Mouse (Mus musculus): ENCODE results near the gene Tnfrsf12a.

Gene Tnfrsf12a

GRCm38 (mm10) chr17:23680336-23680735 lies 3.1 kb upstream of the Tnfrsf12a start:
- DNase-seq (ENCODE audit: low read depth), result peak; percentile 57

GRCm38 (mm10) chr17:23679127-23679835 lies 2.0 kb upstream of the Tnfrsf12a start, which contains the start of gene Cldn6:
Cldn6 (plus strand) TSS chr17:23679249.
- no peak for DNase-seq (ENCODE audit: low read depth)

GRCm38 (mm10) chr17:23676473-23677031 lies 716 bp downstream of the Tnfrsf12a start:
- DNase-seq (ENCODE audit: low read depth), result peak; percentile 81

- peak; percentile 89 for DNase-seq (ENCODE audit: low read depth)
Observed at GRCm38 (mm10) chr17:23675564-23676281, 1.5 kb downstream of the Tnfrsf12a start.

GRCm38 (mm10) chr17:23675127-23675526 lies 2.1 kb downstream of the Tnfrsf12a start:
- DNase-seq (ENCODE audit: low read depth), result peak; percentile 19

- no peak for DNase-seq (ENCODE audit: low read depth)
Observed at GRCm38 (mm10) chr17:23674271-23674952, 2.9 kb downstream of the Tnfrsf12a start.

- peak; percentile 98 for DNase-seq (ENCODE audit: low read depth)
Observed at GRCm38 (mm10) chr17:23673424-23674073, 3.7 kb downstream of the Tnfrsf12a start, which contains the start of the genes Hcfc1r1 and Thoc6. Hcfc1r1 (plus strand) TSS chr17:23673596. Thoc6 (minus strand) TSS chr17:23673882.

- peak; percentile 17 for DNase-seq (ENCODE audit: low read depth)
Observed at GRCm38 (mm10) chr17:23672761-23673160, 4.5 kb downstream of the Tnfrsf12a start.

GRCm38 (mm10) chr17:23671519-23671918 lies 5.7 kb downstream of the Tnfrsf12a start:
- no peak for DNase-seq (ENCODE audit: low read depth)

GRCm38 (mm10) chr17:23670516-23671074 lies 6.7 kb downstream of the Tnfrsf12a start:
- no peak for DNase-seq (ENCODE audit: low read depth)

GRCm38 (mm10) chr17:23665511-23665910 lies 11.8 kb downstream of the Tnfrsf12a start:
- no peak for DNase-seq (ENCODE audit: low read depth)

- peak; percentile 61 for DNase-seq (ENCODE audit: low read depth)
Observed at GRCm38 (mm10) chr17:23664556-23665021, 12.7 kb downstream of the Tnfrsf12a start.

- peak; percentile 27 for DNase-seq (ENCODE audit: low read depth)
Observed at GRCm38 (mm10) chr17:23661526-23661925, 15.7 kb downstream of the Tnfrsf12a start.

GRCm38 (mm10) chr17:23660876-23661200 lies 16.4 kb downstream of the Tnfrsf12a start:
- DNase-seq (ENCODE audit: low read depth), result no peak

GRCm38 (mm10) chr17:23660117-23660875 lies 17.0 kb downstream of the Tnfrsf12a start, which contains the start of gene Bicdl2:
Bicdl2 (plus strand) TSS chr17:23660506.
- DNase-seq (ENCODE audit: low read depth), result no peak

GRCm38 (mm10) chr17:23658450-23658849 lies 18.8 kb downstream of the Tnfrsf12a start:
- no peak for DNase-seq (ENCODE audit: low read depth)

- no peak for DNase-seq (ENCODE audit: low read depth)
Observed at GRCm38 (mm10) chr17:23654410-23654809, 22.9 kb downstream of the Tnfrsf12a start.

- no peak for DNase-seq (ENCODE audit: low read depth)
Observed at GRCm38 (mm10) chr17:23654001-23654400, 23.3 kb downstream of the Tnfrsf12a start.

GRCm38 (mm10) chr17:23653324-23653723 lies 23.9 kb downstream of the Tnfrsf12a start:
- no peak for DNase-seq (ENCODE audit: low read depth)

- DNase-seq (ENCODE audit: low read depth), result no peak
Observed at GRCm38 (mm10) chr17:23651363-23651762, 25.9 kb downstream of the Tnfrsf12a start.

- no peak for DNase-seq (ENCODE audit: low read depth)
Observed at GRCm38 (mm10) chr17:23645894-23646293, 31.4 kb downstream of the Tnfrsf12a start.

Measured in 416B (cell line).